Mouse (Mus musculus) C3H10T1/2 (cell line): ENCODE data around the gene Olfr826. TPM values are rescaled to one million over a fixed set of nuclear protein-coding genes. Genes with fewer than 3 reads are reported as not detected.

Experiments used
- polyA plus RNA-seq, 2 experiments: library from polyadenylated mRNA; unstranded; fragments of >200 nt; fragmentation: generic; extraction: Trizol; gene quantifications; one replicate each; pipeline ENCODE4 v1.2.1; 2012; ENCODE audit warnings: missing spikeins in 2 of 2

The Olfr826 gene
- polyA plus RNA-seq: not detected

DNA sequence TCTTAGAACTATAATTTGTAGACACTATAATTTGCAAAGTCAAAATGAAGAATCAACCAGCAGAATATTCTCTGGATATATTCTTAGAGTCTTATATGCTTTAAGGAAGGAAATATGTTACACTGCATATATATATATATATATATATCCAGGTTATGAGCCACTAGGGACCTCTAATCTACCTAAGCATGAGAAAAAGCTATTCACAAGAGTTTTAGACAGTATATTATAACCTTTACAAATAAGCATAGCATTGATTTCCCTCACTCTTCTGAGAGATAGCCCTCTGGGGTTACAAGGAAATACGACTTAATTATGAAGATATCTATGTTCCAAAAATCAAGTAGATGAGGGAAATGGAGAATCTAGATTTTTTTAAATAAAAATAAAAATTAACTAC lies at the start of gene Olfr826:
Gene Olfr826 (minus strand): TSS at position 101 of the 400 bp plus-strand sequence.

DNA sequence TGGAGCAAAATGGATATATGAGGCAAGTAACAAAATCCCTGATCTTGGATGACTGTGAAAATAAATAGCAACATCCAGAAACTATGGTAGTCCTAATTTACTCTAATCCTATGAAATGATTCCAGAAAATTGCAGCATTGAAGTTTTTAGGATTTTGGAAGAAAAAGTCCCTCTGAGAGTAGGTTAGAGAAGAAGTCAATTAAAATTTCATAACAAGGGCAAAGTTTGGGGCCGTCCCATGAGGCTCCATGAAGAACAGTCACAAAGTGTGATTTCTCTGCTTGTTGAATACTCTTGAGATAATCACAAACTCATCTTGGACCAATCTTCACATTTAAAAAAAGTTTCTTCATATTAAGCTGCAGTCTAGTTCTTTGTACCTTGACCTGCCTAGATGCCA lies 30.3 kb upstream of the Olfr826 start, which contains the start of gene Olfr827:
Gene Olfr827 (minus strand): TSS at position 101 of the 400 bp plus-strand sequence.

DNA sequence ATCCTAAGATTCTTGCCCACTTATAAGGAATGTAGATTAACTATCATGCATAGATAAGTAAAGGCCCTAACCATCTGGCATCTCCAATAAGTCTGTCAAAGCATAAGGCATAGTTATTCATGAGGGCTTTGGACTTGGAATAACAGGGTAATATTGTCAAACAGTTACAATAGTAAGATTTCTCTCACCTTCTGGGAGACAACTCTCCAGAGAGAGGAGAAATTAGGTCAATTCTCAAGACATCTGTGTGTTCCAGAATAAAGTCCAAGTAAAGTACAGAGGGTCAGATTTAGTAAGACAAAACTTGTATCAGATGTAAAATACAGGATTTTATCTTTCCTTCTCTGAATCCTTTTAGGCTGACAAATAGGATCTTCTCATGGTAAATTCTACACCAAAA lies 17.3 kb downstream of the Olfr826 start, which contains the start of gene Olfr825:
Gene Olfr825 (minus strand): TSS at position 101 of the 400 bp plus-strand sequence.

DNA sequence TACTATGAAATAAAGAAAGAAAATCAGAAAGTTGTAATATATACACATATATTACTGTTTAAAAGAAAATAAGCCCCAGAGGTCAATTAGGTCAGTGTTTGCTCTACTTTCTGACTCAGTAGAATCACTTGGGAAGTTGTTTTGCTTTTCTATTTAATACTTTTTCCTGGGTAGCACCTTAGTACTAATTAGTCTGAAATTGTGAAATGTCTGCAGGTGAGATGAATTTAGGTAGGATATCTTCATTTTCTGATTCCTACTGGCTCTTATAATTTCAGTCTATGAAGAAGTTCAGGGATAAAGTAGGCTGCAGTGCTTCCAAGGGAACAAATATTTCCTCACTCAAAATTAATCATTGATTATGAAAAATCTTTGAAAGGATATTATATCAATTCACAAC lies 54.1 kb downstream of the Olfr826 start, which contains the start of gene Olfr824:
Gene Olfr824 (minus strand): TSS at position 101 of the 400 bp plus-strand sequence.

Other genes starting within 250 kb of the Olfr826 start
- gene Olfr818, start 235.1 kb downstream of the Olfr826 start, polyA plus RNA-seq: not detected
- gene Olfr819, start 216.9 kb downstream of the Olfr826 start, polyA plus RNA-seq: not detected
- not detected for gene Olfr247, start 208.0 kb downstream of the Olfr826 start, polyA plus RNA-seq
- gene Gm10310, start 199.1 kb downstream of the Olfr826 start, polyA plus RNA-seq: not detected
- gene Olfr820, start 171.6 kb downstream of the Olfr826 start, polyA plus RNA-seq: not detected
- gene Olfr821, start 153.8 kb downstream of the Olfr826 start, polyA plus RNA-seq: not detected
- gene Olfr822, start 113.0 kb downstream of the Olfr826 start, polyA plus RNA-seq: not detected
- gene Olfr823, start 68.8 kb downstream of the Olfr826 start, polyA plus RNA-seq: not detected
- gene Olfr824, start 54.2 kb downstream of the Olfr826 start, polyA plus RNA-seq: not detected
- gene Olfr825, start 17.4 kb downstream of the Olfr826 start, polyA plus RNA-seq: not detected
- gene Olfr827, start 30.2 kb upstream of the Olfr826 start, polyA plus RNA-seq: not detected
- not detected for gene Neurod4, start 96.1 kb upstream of the Olfr826 start, polyA plus RNA-seq
- not detected for gene Tespa1, start 138.7 kb upstream of the Olfr826 start, polyA plus RNA-seq
- gene Vmn2r84, start 210.1 kb upstream of the Olfr826 start, polyA plus RNA-seq: not detected
- under 1 TPM in 1 of 2 experiments, not detected in 1; under 0.01 TPM for gene Vmn2r85, start 245.5 kb upstream of the Olfr826 start, polyA plus RNA-seq